Mouse (Mus musculus) spleen, adult 18-20 months (tissue): ENCODE measurements around the gene Inpp5b.
"Not testable (repeated sequence)": the region's sequence is repeated elsewhere in the genome, so short reads cannot be mapped to it uniquely, and the experiment has no call there.

Experiments
- DNase-seq, 2 experiments: peaks; one replicate each; pipeline ENCODE4 v3.0.0; 2022; ENCODE audit warnings: mixed read lengths in 2 of 2

The Inpp5b gene

GRCm38 (mm10) chr4:124741376-124742343 lies at the start of gene Inpp5b:
Inpp5b (plus strand) TSS chr4:124741850.
- DNase-seq, result peak; percentile 65 to 78

GRCm38 (mm10) chr4:124692416-124692861 lies 49.2 kb upstream of the Inpp5b start:
- DNase-seq, result no peak

- peak; percentile 71 to 76 for DNase-seq
Observed at GRCm38 (mm10) chr4:124693135-124693894, 48.3 kb upstream of the Inpp5b start, which contains the start of gene Utp11. Utp11 (minus strand) TSS chr4:124693600.

- DNase-seq, result no peak
Observed at GRCm38 (mm10) chr4:124694572-124694971, 47.1 kb upstream of the Inpp5b start.

- no peak for DNase-seq
Observed at GRCm38 (mm10) chr4:124695786-124696516, 45.7 kb upstream of the Inpp5b start.

GRCm38 (mm10) chr4:124699791-124700190 lies 41.9 kb upstream of the Inpp5b start:
- DNase-seq, result no peak

GRCm38 (mm10) chr4:124700248-124700971 lies 41.2 kb upstream of the Inpp5b start, which contains the start of gene Fhl3:
Fhl3 (plus strand) TSS chr4:124700701.
- peak; percentile 69 to 73 for DNase-seq

- DNase-seq, result peak in 1 of 2 experiments; percentile 11
Observed at GRCm38 (mm10) chr4:124701052-124701845, 40.4 kb upstream of the Inpp5b start.

- DNase-seq, result no peak
Observed at GRCm38 (mm10) chr4:124701916-124702315, 39.7 kb upstream of the Inpp5b start.

GRCm38 (mm10) chr4:124703406-124703805 lies 38.2 kb upstream of the Inpp5b start:
- peak in 1 of 2 experiments; percentile 6 for DNase-seq

- peak; percentile 7 to 46 for DNase-seq
Observed at GRCm38 (mm10) chr4:124703881-124704796, 37.5 kb upstream of the Inpp5b start.

GRCm38 (mm10) chr4:124704797-124705474 lies 36.7 kb upstream of the Inpp5b start:
- no peak for DNase-seq

- no peak for DNase-seq
Observed at GRCm38 (mm10) chr4:124705661-124706269, 35.9 kb upstream of the Inpp5b start.

- not testable (repeated sequence) for DNase-seq
Observed at GRCm38 (mm10) chr4:124707381-124708199, 34.1 kb upstream of the Inpp5b start.

- not testable (repeated sequence) for DNase-seq
Observed at GRCm38 (mm10) chr4:124708200-124708517, 33.5 kb upstream of the Inpp5b start.

GRCm38 (mm10) chr4:124708518-124709477 lies 32.9 kb upstream of the Inpp5b start:
- peak; percentile 84 to 85 for DNase-seq
